Mouse (Mus musculus) liver, postnatal 0 days (tissue): ENCODE measurements at regions not wholly inside any gene's neighbourhood (a gene's known extent, or its start where the extent isn't known, plus 50 kb on each side); places are given as distances from the start of the nearest gene placed in this dataset.

ENCODE experiments used
- ATAC-seq: fragments of 200-750 bp; cut with Nextera tagmentation; 2 replicates; pipeline ENCODE4 v1.8.0; 2017; ENCODE audit warnings: mild to moderate bottlenecking, moderate library complexity
- DNase-seq: peaks from one replicate; pipeline ENCODE4 v3.0.0-alpha.2; 2016
- H3K27ac ChIP-seq: fragments of 300-500 bp; sonication (generic); 2 replicates; pipeline ENCODE4 v1.5.1; 2014; ENCODE audit warnings: antibody characterized with exemption, moderate library complexity, mild to moderate bottlenecking, low read depth
- H3K27me3 ChIP-seq: fragments of 300-500 bp; sonication (generic); 2 replicates; pipeline ENCODE4 v1.6.1; 2014; ENCODE audit warnings: low read length, control low read depth, mixed read lengths; ENCODE audit not compliant: insufficient read depth
- H3K36me3 ChIP-seq: fragments of 300-500 bp; sonication (generic); replicated peaks from 2 replicates; pipeline ENCODE4 v1.6.1; 2014; ENCODE audit warnings: mild to moderate bottlenecking, control low read depth, low read length, moderate library complexity, mixed read lengths; ENCODE audit not compliant: insufficient read depth
- H3K4me1 ChIP-seq: fragments of 300-500 bp; sonication (generic); 2 replicates; pipeline ENCODE4 v1.6.1; 2014; ENCODE audit warnings: antibody characterized with exemption, mild to moderate bottlenecking, control low read depth; ENCODE audit not compliant: insufficient read depth
- H3K4me2 ChIP-seq: fragments of 300-500 bp; sonication (generic); 2 replicates; pipeline ENCODE4 v1.6.1; 2014; ENCODE audit warnings: low read depth, mild to moderate bottlenecking, low read length, moderate library complexity, mixed read lengths
- H3K4me3 ChIP-seq: fragments of 300-500 bp; sonication (generic); 2 replicates; pipeline ENCODE4 v1.5.1; 2014; ENCODE audit warnings: low read depth, low read length
- H3K9ac ChIP-seq: fragments of 300-500 bp; sonication (generic); replicated peaks from 2 replicates; pipeline ENCODE4 v1.6.1; 2014; ENCODE audit warnings: mild to moderate bottlenecking, moderate library complexity
- H3K9me3 ChIP-seq: fragments of 300-500 bp; sonication (generic); 2 replicates; pipeline ENCODE4 v1.6.1; 2016; ENCODE audit warnings: mild to moderate bottlenecking, control low read depth, low read length, mixed read lengths
- CTCF ChIP-seq: sonication (generic); IDR thresholded peaks from 2 replicates; pipeline ENCODE4 v1.5.1; 2016; ENCODE audit warnings: antibody characterized with exemption, low read depth
- EP300 ChIP-seq: IDR thresholded peaks from 2 replicates; pipeline ENCODE4 v1.6.1; 2016; ENCODE audit warnings: antibody characterized with exemption, low read depth, mild to moderate bottlenecking
- WGBS: fragments of 180-500 bp; shearing (Covaris S2); extraction: QIAGEN DNeasy Blood & Tissue Kit; methylation state at CpG from one replicate; pipeline ENCODE4 v1.1.7; 2014; ENCODE audit not compliant: insufficient replicate concordance; 5-methylcytosine and 5-hydroxymethylcytosine counted together

DNA sequence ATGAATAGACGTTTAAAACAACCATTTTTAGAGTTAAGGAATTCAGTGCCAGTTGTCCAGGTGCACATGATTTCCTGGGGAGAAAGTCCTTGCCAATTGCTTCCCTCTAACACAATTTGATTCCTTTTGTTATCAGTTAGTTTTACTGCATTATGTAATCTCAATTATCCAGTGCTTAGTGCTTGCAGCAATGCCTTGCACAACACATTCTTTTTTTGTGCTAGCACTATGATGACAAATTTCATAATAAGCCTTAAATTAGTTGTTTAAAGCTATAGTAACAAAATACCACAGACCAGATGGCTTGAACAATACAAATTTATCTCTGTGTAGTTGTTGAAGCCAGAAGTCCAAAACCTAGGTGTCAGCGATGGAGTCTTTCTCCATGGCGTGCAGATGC is 130.7 kb upstream of the Fut8 start:
- no peaks in the 10 kb centered on the region for H3K27me3 ChIP-seq
- H3K36me3 ChIP-seq, result no peaks in the 10 kb centered on the region
- peaks cover 3% of the 10 kb centered on the region; the same call in 1 of the 2 replicates for H3K4me1 ChIP-seq
- no peak for ATAC-seq
- no peak overlapping the region for H3K4me2 ChIP-seq
- H3K4me3 ChIP-seq, result no peak overlapping the region
- H3K9ac ChIP-seq, result no peak overlapping the region
- TF ChIP-seq EP300 (no peak), CTCF (no peak)
- no peaks in the 10 kb centered on the region for H3K9me3 ChIP-seq
- no peak for DNase-seq
- WGBS, result 75% methylated on average over 3 of the region's 3 CpGs
- H3K27ac ChIP-seq, result no peak overlapping the region

DNA sequence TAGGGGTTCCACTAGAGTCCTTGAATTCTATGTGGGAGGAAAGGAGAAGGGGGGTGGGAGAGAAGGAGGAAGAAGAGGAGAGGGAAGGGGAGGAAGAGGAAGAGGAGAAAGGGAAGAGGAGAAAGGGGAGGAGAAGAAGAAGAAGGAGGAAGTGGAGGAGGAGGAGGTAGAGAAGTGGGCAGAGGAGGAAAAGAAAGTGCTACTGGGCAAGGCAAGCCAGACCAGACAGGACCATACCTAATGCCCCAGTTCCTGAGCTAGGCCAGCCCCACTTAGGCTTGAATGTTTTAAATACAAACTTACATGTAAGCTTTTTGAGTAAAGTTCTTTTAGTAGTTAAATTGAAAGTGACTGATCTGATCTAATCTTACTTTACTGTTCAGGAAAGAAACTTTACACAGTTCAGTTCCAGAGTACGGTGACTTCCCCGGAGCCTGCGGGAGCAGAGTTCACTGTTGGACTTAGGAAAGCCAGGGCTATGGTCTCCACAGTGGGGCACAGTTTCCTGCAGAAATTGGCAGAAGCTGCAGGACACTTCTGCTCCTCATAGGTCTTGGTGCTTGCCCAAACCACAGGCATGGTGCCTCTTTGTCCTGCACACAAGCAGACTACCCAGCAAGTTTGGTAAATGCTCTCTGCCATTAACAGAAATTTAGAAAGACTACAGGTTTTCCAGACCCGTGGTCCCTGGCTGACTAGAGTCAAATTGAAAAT is 131.9 kb upstream of the Fut8 start:
- no peak overlapping the region for H3K27ac ChIP-seq
- H3K4me2 ChIP-seq, result no peak overlapping the region
- no peak overlapping the region for H3K9ac ChIP-seq
- 26% methylated on average over 4 of the region's 4 CpGs for whole genome bisulfite sequencing
- no peak for DNase-seq
- H3K27me3 ChIP-seq, result no peaks in the 10 kb centered on the region
- no peaks in the 10 kb centered on the region for H3K36me3 ChIP-seq
- H3K9me3 ChIP-seq, result no peaks in the 10 kb centered on the region
- ATAC-seq, result no peak
- H3K4me1 ChIP-seq, result peaks cover 3% of the 10 kb centered on the region; the same call in 1 of the 2 replicates
- H3K4me3 ChIP-seq, result no peak overlapping the region
- TF ChIP-seq EP300 (no peak), CTCF (no peak)

DNA sequence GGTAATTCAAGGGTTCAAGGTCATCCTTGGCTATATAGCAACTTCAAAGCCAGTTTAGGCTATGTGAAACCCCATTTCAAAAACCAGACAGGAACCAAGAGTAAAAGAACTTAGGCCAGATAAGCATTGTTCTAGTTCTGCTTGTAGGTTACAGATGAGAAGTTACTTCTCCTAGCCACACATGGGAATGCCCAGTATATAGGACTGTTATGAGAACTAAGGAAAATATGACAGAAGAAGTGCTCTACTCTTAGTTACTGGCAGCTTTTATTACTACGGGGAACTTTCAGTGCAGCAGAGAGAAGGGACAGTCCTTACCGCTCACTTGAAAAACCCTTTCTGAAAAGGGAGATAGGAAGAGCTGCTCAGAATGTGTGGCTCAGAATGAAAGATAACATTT is 137.4 kb upstream of the Fut8 start:
- WGBS, result 47% methylated on average over 2 of the region's 2 CpGs
- TF ChIP-seq EP300, result no peak
- no peak for TF ChIP-seq CTCF
- Histone ChIP-seq H3K36me3 (no peaks in the 10 kb centered on the region), H3K9ac (no peak overlapping the region), H3K27ac (no peak overlapping the region), H3K4me3 (no peak overlapping the region), H3K27me3 (no peaks in the 10 kb centered on the region), H3K4me1 (no peaks in the 10 kb centered on the region), H3K9me3 (no peaks in the 10 kb centered on the region), H3K4me2 (no peak overlapping the region)
- ATAC-seq, result no peak
- no peak for DNase-seq

DNA sequence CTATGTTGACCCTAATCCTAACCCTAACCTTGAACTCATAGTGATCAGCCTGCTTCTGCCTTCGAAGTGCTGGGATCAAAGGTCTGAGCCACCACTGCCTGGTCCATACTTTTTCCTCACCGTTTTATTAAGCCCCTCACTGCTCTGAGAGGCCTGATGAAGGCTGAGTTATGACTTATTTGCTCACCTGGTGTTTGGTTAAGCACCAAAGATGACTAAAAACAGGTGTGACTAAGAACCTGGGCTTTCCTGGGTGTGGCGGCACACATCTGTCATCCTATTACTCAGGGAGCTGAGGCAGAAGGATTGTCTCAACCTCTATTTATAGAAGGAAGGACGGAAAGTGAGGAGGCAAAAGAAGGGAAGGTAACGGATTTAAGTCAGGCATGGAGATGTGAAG is 137.5 kb upstream of the Max start:
- H3K4me1 ChIP-seq, result peaks cover 5% of the 10 kb centered on the region
- H3K36me3 ChIP-seq, result no peaks in the 10 kb centered on the region
- ATAC-seq, result no peak
- TF ChIP-seq CTCF, result no peak
- no peak for TF ChIP-seq EP300
- DNase-seq, result no peak
- no peaks in the 10 kb centered on the region for H3K9me3 ChIP-seq
- H3K4me2 ChIP-seq, result no peak overlapping the region
- no peak overlapping the region for H3K4me3 ChIP-seq
- H3K27me3 ChIP-seq, result no peaks in the 10 kb centered on the region
- no peak overlapping the region for H3K9ac ChIP-seq
- WGBS, result 75% methylated on average over 5 of the region's 5 CpGs
- H3K27ac ChIP-seq, result no peak overlapping the region

DNA sequence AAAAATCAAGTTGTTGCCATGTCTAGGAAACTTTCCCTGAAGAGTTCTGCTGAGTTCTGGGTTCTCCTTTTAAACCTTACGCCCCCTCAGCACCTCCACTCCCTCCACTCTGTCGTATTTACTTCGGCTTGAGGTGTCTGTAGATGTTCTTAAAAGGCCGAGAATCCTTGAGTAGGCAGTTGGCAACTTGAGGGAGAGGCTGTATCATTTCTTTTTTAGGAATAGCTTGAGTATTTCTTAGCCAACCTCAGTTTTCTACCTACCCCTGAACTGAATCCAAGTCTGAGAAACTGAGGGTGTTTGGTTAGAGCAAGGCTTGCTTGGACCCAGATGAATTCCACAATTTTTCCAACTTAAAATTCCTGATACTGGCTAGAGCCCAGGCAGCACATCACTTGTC is 136.8 kb upstream of the Max start:
- Histone ChIP-seq H3K27me3 (no peaks in the 10 kb centered on the region), H3K4me3 (no peak overlapping the region), H3K9me3 (no peaks in the 10 kb centered on the region), H3K9ac (no peak overlapping the region), H3K27ac (no peak overlapping the region), H3K36me3 (no peaks in the 10 kb centered on the region), H3K4me2 (no peak overlapping the region), H3K4me1 (peaks cover 5% of the 10 kb centered on the region)
- WGBS, result 89% methylated on average over 4 of the region's 4 CpGs
- DNase-seq, result no peak
- ATAC-seq, result no peak
- no peak for TF ChIP-seq EP300
- TF ChIP-seq CTCF, result no peak

DNA sequence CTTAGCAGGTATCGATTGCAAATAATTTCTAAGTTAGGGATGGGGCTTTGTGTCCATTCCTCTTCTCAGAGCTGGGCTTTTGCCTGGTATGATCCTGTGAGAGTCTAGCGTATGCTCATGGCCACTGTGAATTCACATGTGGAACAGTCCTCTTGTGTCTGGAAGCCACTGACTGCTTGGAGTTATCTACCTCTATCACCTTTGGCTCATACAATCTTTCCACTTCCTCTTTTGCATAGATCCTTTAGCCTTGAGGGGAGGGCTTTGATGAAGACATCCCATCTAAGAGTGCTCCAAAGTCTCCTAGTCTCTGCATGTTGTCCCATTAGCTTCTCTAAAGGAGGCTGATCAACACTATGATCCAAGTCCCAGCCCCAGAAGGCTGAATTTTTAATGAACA is 135.8 kb upstream of the Max start:
- H3K27me3 ChIP-seq, result no peaks in the 10 kb centered on the region
- no peaks in the 10 kb centered on the region for H3K9me3 ChIP-seq
- WGBS, result 68% methylated on average over 2 of the region's 2 CpGs
- no peaks in the 10 kb centered on the region for H3K36me3 ChIP-seq
- no peak for TF ChIP-seq CTCF
- TF ChIP-seq EP300, result no peak
- H3K27ac ChIP-seq, result no peak overlapping the region
- ATAC-seq (no peak), DNase-seq (no peak)
- H3K4me1 ChIP-seq, result peaks cover 11% of the 10 kb centered on the region
- no peak overlapping the region for H3K4me3 ChIP-seq
- H3K9ac ChIP-seq, result no peak overlapping the region
- no peak overlapping the region for H3K4me2 ChIP-seq

GRCm38 (mm10) chr12:77096461-77096860 is 134.5 kb upstream of the Max start:
- no peaks in the 10 kb centered on the region for H3K27me3 ChIP-seq
- no peak overlapping the region for H3K4me3 ChIP-seq
- H3K36me3 ChIP-seq, result no peaks in the 10 kb centered on the region
- H3K27ac ChIP-seq, result no peak overlapping the region
- peaks cover 13% of the 10 kb centered on the region for H3K4me1 ChIP-seq
- whole genome bisulfite sequencing, result 87% methylated on average over 4 of the region's 4 CpGs
- H3K9ac ChIP-seq, result no peak overlapping the region
- no peak overlapping the region for H3K4me2 ChIP-seq
- ATAC-seq, result no peak
- no peaks in the 10 kb centered on the region for H3K9me3 ChIP-seq
- TF ChIP-seq CTCF (no peak), EP300 (no peak)
- DNase-seq, result no peak
